Mouse (Mus musculus) small intestine, adult 10 weeks (tissue): ENCODE measurements around the gene Dcbld1. TPM values are rescaled to one million over a fixed set of nuclear protein-coding genes. Genes with fewer than 3 reads are reported as not detected.

ENCODE experiments used
- polyA plus RNA-seq: library from polyadenylated mRNA; stranded (reverse); fragments of 350-450 nt; fragmentation: Illumina TruSeq; extraction: RNeasy Lipid Tissue Mini Kit (QIAGEN cat#74804); gene quantifications from one replicate; pipeline ENCODE4 v1.2.3, GENCODE M21; 2014; ENCODE audit warnings: low replicate concordance

The Dcbld1 gene
- polyA plus RNA-seq, result 34.6 TPM

DNA sequence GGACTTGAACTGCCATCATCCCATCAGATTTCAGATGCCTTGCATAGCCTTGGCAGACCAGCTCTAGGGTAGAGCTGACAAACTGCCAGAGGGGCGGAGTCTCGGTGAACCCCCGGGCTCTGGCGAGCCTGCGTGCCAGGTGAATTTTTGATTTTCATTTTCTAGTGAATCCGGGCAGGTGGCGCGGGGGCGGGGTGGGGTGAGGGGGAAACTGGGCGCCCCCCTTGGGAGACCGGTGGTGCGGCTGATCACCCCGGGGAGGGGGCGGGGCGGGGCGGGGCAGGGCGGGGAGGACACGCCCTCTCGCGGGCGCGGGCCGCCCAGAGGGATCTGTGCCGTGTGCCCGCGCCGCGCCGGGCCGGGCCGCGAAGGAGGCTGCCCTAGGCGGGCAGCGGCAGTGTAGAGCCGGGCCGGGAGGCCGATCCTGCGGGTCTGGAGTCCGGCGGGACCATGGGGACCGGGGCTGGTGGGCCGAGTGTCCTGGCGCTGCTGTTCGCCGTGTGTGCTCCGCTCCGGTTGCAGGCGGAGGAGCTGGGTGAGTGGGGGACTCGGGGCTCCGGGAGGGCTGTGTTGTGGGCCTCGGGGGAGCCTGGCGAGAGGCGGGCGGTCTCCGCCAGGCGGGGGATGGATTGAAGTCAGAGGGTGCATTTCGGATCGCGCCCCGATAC, at the start of gene Dcbld1:
Gene Dcbld1, plus strand, starts transcription at position 319 of the 668 bp plus-strand sequence.

DNA sequence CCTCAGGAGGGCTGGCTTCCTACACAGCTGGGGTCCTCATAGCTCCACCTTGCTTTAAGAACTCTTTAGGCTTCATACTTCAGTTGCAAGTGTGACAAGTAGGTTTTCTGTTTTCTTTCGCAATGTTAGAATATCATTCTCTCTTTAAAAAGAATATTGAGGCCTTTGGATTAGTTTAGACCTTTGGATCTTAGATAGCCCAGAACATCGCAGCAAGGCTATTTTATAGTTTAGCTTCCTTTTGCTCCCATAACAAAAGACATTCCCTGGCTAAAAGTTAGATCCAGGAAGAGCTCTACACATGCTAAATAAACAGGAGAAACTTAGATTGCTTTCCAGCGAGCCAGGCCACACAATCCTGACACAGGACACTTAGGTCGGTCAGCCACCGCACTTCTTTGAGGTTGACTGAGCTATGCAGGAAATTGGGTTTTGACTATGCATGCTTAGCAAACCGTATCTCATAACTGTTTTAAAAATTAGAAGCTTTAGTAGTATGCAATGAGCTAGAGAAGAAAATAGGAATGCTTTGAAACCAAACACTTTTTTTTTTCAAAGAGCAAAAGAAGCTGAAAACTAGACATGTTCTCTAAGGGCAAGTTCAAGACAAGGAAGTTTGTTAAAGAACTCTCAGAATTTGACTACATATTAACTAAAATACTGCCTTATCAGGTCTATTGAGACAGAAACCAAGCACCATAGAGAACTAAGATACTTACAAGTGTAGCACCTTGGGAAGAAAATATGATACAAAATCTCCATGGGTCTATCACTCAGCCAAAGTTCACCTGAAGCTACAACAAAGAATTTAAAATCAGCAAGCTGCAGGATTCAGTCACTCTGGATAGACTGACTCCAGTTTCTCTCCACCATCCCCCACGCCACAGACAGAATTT, 38.2 kb upstream of the Dcbld1 start, which contains the start of gene Ros1:
Gene Ros1, minus strand, starts transcription at position 288 of the 896 bp plus-strand sequence.

DNA sequence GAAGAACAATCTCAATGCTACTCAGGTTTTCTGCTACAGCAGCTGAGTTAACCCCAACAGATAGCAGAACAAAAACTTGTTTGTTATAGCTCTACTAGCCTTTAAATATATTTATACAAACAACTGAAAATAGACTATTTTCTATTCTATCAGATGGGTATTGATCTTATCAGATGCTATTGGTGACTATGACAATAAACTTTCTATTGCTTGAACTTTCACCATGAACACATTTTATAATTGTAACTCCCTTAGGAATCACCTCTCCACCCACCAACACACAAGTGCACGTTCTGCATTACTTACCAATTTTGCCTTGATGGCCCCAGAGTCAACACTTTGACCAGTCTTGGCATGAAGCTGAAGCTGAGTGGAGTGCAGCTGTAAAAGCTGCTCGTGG, 125.0 kb downstream of the Dcbld1 start, which contains the start of gene Gm26741:
Gene Gm26741, plus strand, starts transcription at position 301 of the 400 bp plus-strand sequence.

Other genes with a start within 250 kb of the Dcbld1 start
- gene Vgll2, start 211.1 kb upstream of the Dcbld1 start, polyA plus RNA-seq, result not detected
- 5.5 TPM for gene Ros1, start 38.4 kb upstream of the Dcbld1 start, polyA plus RNA-seq
- gene Gm26741, start 125.1 kb downstream of the Dcbld1 start, polyA plus RNA-seq, result not detected
- gene Gopc, start 148.5 kb downstream of the Dcbld1 start, polyA plus RNA-seq, result 34.7 TPM
- gene Nepn, start 155.4 kb downstream of the Dcbld1 start, polyA plus RNA-seq, result not detected
- gene Nus1, start 183.9 kb downstream of the Dcbld1 start, polyA plus RNA-seq, result 130 TPM